Mouse (Mus musculus): ENCODE results near the gene Hgd. TPM values are rescaled to one million over a fixed set of nuclear protein-coding genes. Genes with fewer than 3 reads are reported as not detected.
A peak's percentile ranks its signal among the peaks of the same experiment; 100 is the strongest.
"Not testable (repeated sequence)": the region's sequence is repeated elsewhere in the genome, so short reads cannot be mapped to it uniquely, and the experiment has no call there.

Gene Hgd
- total RNA-seq, 1 experiment from 2014 or later, result not detected

DNA sequence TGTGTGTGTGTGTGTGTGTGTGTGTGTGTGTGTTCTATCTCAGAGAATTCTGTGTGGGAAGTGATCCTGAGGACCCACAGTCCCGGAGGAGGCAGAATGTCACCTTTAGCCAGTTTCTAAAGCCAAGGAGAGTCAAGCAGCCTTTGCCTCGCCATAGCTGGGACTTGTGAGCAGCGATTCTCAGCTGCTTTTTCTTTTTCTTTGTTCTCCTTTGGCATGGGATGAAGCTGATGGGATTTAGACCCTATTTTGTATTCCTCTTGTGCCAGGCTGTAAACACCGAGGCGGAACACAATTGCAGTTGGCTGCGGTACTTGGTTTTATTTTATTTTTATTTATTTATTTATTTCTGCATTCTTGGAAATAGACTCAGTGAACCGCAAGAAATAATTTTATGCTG lies 49.1 kb downstream of the Hgd start:
- DNase-seq, result no peak

DNA sequence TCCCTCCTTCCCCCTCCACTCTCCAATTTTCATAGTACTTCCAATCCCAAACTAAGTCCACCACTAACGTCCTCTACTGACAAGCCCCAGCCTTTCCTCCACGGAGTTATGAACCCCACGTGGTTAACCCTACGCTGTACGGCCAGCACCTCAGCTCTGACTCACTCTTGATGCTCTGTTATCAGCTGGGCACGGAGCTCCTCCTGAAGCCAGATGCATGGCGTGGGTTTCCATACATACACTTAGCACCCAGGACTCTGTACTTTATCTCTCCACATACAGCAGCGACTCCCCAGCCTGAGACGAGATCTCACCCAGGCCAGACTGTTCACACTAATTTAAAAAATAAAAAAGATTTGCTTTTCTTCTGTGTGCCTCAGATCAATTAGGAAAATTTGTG lies 54.6 kb downstream of the Hgd start:
- no peak for DNase-seq

GRCm38 (mm10) chr16:37635095-37635494 lies 55.1 kb downstream of the Hgd start:
- DNase-seq, result no peak

DNA sequence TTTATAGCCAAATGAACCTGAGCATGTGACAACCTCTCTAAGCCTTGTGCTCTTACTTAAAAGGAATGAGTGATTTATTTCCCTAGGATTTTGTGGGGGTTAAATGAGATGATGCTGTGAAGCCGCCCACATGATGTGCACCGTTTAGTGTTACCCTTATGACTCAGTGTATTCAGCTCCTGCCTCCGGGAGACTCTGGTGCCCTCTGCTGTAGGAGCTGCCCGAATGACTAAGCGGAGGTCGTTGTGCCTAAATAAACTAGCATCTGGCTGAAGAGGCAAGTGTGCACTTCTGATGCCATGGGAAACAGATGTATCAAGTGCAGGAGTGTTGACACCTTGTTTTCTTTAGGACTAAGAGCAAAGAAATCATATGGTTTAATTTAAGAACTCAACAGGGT lies 56.2 kb downstream of the Hgd start:
- DNase-seq, result peak; percentile 30

DNA sequence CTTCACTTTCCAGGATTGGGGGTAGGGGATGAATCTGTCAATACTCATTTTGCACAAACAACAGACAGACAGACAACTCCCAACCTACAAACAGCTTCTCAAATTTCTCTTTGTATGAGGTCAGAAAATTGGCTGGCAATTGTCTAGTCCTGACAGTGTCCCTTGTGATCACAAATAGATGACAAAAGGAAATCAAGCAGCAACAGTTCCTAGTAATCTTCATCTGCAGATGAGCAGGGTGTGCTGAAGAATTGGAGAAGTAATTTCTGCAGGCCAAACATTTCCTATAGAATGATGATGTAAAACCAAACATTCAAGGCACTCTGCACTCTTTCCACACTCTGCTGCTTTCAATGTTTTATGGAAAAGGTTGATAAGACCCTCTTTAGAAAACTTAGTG lies 57.8 kb downstream of the Hgd start:
- no peak for DNase-seq

- DNase-seq, result not testable (repeated sequence)
These were observed 60.6 kb downstream of the Hgd start for GRCm38 (mm10) chr16:37640522-37640921.

- no peak for DNase-seq
These were observed 64.5 kb downstream of the Hgd start for GRCm38 (mm10) chr16:37644486-37644885.

DNA sequence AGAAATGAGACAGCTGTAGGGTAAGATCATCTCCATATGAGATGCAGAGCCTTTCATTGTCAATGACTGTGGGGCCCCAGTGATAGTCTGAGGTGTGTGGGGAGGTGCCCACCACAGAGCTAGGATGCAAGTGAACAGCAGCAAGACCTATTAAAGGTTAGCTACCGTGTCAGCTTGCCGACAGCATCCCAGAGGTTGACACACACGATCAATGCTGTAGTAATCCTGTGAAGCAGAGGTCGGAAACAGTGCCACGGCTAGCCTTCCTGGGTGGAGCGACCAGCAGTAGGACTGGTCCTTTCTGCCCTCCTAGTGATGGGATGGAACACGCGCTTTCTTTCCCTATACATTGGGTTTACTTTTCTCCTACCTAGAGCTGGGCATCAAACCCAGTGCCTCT lies 65.3 kb downstream of the Hgd start:
- no peak for DNase-seq

- DNase-seq, result no peak
These were observed 65.8 kb downstream of the Hgd start for GRCm38 (mm10) chr16:37645799-37646198.

DNA sequence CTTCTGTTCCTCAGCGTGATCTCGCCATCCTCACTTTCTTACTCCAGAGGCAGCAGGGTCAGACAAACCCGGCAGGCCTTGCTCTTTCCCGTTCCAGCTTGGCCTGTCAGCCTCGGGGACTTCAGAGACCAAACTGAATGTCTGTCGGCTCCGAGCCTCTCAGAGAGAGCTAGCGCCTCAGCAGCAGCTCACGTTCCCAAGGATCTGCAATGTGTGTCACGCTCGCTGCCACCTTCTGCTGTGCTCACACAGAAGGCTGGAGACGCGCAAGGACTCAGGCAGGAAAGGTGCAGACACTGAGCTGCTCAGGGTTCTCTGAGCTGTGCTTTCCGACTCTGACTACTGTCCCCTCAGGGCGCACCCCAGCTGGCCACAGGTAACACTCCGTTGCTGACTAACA lies 67.1 kb downstream of the Hgd start:
- DNase-seq, result no peak

DNA sequence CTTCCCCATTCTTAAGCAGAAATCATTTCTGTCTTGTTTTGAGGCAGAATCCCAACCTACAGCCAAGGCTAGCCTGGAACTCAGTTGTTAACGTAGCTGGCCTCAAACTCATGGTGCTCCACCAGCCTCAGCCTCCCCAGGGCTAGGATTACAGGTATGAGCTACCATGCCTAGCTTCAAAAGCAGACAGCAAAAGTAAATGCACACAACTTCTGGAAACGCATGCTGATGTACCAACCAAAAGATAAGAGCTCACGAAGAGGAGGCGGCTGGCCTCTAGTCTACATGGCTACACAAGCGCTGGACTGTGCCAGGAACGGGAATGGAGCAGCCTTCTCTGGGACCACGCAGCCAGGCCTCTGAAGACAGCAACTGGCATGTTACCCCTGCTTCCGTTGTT lies 68.0 kb downstream of the Hgd start:
- no peak for DNase-seq

DNA sequence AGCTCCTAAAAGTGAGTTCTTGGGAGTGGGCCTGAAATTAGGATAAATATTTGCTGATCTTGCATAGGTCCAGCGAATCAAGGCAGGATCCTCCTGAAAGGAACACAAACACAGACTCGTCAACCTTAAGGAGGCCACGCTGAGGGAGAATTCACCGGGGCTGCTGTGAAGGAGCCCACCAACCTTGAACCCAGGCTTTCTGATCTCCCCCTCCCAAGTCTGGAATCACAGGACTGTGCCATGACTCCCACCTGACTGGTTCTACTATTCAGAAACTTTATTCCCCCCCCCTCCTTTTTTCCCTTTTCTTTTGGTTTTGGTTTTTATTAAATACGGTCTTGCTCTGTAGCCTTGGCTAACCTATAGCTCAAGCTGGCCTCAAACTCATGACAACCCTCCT lies 69.1 kb downstream of the Hgd start:
- no peak for DNase-seq

DNA sequence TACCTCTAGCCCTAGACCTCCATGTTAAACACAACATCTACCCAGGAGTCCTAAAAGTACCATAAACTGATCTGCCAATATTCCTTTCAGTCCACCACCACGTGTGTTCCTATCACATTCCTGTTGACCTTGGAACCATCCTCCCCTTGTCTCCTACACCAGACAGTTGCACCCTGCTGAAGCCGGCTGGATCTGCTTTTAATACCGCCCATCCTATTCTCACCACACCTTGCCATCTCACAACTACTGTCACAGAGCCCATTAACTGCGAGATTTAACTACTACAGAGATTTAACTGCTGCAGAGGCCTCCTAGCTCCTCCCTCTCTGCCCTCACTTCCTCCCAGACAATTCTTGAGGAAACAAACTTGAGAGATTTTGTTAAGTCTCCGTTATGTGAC lies 71.5 kb downstream of the Hgd start:
- DNase-seq, result no peak

- no peak for DNase-seq
These were observed 72.7 kb downstream of the Hgd start for GRCm38 (mm10) chr16:37652654-37653053.

DNA sequence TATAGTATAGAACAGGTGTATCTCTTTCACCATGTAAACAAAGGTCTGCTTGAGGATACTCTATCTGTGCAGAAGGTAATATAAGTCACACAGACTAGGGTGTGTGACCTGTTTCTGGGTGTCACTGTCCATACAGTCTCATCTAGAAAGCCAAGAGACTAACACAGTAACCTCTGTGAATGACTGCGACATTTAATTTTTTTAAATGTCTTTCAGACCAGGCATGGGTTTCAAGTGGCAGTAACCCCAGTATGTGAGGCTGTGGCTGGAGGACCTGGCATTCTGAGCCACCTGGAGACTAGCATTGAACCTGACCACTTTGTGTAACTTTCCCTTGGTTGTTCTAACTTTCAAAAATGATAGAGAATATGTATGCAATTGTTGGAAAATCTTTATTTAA lies 73.1 kb downstream of the Hgd start:
- no peak for DNase-seq

DNA sequence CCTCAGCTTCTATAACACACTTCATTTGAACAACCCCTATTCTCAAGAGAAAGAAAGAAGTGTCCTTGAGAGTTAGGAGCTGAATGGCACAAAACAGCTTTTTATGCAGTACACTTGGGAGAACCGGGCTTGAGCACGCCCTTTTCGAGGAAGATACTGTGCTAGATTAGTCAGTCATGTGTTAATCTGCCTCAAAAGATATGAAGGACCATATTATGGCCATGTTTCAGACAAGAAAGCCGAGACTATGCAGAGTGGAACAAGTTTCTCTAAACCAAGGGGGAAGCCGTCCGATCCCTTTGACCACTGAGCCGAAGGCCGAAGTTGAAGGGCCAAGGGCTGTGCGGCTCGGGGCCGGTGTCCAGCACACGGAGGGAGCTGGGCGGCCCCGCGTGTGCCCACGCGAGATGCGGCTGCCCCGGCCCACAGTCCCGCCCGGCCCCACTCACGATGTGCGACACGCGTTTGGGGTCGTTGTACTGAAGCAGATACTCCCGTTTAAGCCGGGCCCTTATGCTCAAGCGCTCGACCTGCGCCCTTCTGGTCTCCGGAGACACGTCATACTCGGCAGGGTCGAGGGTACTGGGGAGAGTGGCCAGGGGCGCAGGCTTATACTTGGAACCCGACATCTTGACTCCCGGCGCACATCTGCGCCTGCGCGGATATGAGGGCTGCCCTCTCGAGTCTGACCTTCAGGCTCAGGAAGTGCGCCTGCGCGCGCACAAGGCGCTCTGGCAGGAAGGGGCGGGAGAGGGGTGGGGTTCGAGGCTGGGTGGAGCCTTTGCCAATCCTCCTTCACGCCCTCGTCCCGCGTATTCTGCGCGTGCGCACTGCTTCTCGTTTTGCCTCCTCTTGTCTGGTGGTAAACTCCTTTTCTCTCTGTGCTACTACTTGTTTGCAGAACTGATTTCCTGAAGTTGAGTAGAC lies 74.0 kb downstream of the Hgd start, which contains the start of gene Ndufb4:
TSS of gene Ndufb4 (minus strand) at position 723 of the 927 bp plus-strand sequence.
- peak; percentile 96 for DNase-seq

DNA sequence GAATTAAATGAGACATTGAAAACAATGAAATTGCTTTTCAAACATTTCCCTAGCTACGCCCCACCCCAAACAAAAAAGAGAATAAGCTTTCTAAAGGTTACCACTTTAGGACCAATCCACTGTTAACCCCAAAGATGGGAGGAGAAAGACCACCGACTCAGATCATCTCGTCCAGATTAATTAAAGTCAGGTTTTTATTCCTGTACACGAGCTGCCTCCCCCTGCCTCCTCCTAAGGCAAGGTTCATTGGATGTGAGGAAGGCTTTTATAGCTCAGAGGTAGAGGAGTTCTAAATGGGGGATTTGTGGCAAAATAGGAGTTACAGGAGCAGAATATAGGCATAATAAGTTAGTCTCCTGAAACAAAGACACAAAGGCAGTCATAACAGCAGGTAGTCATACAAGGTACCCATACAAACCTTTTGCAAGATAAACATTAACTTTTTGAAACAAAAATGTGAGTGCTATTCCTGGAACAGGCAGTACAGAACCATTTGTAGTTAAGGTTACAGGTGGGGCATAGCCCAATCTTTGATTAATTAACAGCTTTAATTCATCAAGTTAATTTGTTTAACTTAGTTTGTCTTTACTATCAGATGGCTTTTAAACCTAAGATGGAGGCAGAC lies 75.0 kb downstream of the Hgd start:
- DNase-seq, result no peak

DNA sequence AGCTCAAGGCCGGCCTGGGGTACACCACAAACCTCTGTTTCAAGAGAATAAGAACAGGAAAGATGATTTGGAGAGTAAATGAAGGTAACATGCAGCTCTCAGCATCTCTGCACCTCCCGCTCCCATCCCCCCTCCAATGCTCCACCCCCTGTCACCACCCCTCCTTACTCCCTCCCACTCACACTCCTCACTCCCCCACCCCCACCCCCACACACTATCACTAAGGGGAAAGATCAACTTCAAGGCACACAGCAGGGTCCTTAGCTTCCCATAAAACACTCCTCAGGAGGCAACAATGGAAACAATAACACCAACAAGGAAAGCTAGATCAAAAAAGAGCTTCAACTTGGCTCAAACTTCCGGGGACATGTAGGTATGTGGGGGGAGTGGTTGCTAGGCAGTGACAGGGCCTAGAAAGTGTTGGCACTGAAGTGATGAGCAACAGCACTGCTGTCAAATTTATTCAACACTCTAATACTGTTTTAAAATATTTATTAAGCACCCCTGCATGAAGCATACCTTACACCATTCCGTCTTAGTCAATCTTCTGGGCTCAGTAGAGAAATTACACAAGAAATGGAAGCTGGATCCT lies 75.9 kb downstream of the Hgd start:
- DNase-seq, result no peak

DNA sequence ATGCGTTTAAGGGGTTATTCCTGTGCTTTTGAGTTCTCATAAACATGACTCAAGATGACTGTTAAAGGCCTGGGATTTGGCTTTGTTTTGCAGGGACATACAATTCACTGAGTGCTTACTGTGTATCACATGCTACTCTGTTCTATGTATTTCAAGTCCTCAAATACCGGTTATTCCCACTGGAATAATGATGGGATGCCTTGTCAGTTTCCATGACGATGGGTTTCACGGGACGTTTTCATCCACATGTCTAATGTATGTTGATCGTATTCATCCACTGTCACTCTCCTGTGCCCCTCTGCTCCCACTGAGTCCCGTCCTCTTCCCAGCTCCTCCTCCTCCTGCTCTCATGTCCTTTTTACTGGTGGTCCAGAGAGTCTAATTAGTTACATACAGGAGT lies 76.8 kb downstream of the Hgd start:
- no peak for DNase-seq

GRCm38 (mm10) chr16:37663643-37664459 lies 83.9 kb downstream of the Hgd start:
- no peak for DNase-seq

DNA sequence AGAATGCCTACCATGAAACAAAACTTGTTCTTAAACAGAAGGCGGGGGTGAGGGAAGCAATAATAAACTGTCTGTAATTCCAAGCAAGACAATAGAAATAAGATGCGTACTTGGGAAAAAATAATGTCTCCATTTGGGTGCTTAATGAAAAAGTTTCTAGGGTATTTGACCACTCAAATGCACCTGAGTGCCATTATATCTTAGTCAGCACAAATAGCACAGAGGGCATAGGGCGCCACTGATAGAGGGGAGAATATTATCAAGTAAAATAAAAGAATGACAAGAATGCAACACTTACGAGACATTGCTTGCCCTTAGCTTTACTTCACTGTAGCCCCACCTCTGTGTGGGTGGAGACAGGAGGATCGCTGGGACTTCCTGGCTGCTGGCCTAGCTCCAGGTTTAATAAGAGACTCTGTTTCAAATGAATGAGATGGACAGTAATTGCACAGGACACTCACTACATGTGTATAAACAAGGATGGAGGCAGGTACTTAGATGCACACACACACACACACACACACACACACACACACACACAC lies 85.5 kb downstream of the Hgd start:
- DNase-seq, result no peak

DNA sequence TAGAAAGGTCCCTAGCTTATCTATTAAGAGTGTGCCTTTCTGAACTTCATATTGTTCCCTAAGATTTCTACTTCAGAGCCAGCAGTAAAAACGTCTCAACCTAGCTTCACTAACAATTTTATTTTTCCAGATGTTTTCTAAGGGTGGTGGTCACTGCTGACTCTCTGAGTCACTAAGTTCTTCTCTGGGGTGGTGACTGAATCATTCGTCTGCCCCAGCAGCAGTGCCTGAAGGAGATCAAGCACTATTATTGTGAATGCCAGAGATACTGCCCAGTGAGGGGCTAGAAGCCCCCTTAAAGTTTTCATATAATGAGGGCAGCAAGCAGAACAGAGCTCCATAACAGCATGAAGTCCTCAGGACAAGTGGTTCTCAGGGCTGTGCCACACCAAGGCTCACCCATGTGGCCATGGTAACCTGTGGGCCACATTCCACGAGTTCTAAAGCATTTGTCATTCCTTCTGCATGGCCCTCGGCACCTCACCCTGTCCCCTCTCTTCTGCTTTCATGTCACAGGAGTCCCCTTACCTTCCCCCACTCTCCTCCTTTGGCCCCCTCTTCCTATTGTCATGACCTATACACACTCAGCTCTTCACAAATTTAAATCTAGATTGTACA lies 90.8 kb downstream of the Hgd start:
- DNase-seq, result no peak
